Mouse (Mus musculus): ENCODE measurements around the gene Foxc2. TPM values are rescaled to one million over a fixed set of nuclear protein-coding genes. Genes with fewer than 3 reads are reported as not detected.

The Foxc2 gene
- polyA plus RNA-seq, 1 experiment from 2014 or later: 2.6 TPM

DNA sequence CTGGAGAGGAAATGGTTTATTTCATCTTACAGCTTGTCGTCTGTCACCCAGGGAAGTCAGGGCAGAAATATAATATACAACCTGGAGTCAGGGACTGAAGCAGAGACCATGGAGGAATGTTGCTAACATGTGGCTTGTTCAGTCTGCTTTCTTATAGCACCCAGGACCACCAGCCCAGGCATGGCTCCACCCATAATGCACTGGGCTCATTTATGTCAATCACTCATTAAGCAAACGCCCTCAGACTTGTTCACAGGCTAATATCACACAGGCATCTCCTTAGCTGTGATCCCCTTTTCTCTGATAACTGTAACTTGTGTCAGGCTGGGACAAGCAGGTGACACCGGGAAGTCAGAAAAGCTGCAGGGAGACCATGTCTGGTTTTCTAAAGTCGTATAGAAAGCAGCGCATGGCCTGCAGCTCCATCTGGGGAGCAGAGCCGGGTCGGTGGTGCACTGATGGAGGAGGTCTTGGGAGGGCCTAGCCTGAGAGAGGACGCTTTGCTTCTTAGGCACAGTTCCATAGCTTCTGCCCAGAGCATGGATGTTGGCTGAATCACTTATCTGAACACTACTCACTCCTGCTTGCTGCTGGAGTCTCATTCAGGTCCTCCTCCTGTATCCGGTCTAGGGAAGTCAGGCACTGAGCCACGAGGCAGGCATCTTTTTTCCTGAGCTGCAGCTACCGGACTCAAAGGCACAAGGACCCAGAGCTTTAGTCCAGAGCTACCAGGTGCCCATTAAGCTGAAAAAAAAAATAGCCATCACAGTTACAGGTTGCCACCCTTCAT, 47.1 kb downstream of the Foxc2 start:
- no peak overlapping the region for H3K27ac ChIP-seq (ENCODE audit: low read depth, low read length)
- no peak overlapping the region for H3K9ac ChIP-seq (ENCODE audit: low read depth, low read length)
- peaks cover 4% of the 10 kb centered on the region; the same call in 1 of the 2 replicates for H3K4me1 ChIP-seq (replicated peaks; ENCODE audit: control insufficient read depth, insufficient read depth, low read length)
- no peaks in the 10 kb centered on the region for H3K36me3 ChIP-seq (ENCODE audit: control insufficient read depth, insufficient read depth, low read length)
- no peaks in the 10 kb centered on the region for H3K9me3 ChIP-seq (ENCODE audit: control insufficient read depth, low read length)
- DNase-seq (ENCODE audit: low spot score): no peak
- no peak for ATAC-seq (replicated peaks; ENCODE audit: low FRiP score)
- H3K4me2 ChIP-seq: no peak overlapping the region
- 67% methylated on average over 11 of the region's 11 CpGs for WGBS
- peaks cover 5% of the 10 kb centered on the region for H3K27me3 ChIP-seq (replicated peaks; ENCODE audit: control insufficient read depth, insufficient read depth, low read length)
- no peak overlapping the region for H3K4me3 ChIP-seq (ENCODE audit: low read depth, low read length)

DNA sequence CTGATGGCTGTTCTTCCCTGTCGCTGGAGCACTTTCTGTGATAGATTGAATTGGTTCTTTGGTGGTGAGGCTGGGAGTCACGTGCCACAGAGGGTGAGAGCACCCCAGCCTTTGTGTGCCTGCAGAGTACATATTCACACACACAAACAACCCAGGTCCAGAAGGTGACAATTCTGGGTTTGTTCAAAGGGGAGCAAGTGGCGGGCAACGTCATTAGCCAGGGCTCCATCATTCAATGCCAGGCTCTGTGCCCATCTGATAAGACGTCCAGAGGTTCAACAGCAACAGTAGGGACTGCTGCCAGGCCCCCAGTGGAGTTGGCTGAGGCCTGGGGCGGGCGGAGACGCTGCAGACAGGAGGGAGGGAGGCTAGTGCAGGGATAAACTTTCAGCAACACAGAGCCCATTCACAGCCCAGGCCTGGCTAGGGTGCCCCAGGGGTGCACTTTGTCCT, 48.1 kb downstream of the Foxc2 start:
- ATAC-seq (replicated peaks; ENCODE audit: low FRiP score): no peak
- 64% methylated on average over 8 of the region's 8 CpGs for WGBS
- no peak overlapping the region for H3K4me2 ChIP-seq
- H3K4me1 ChIP-seq (replicated peaks; ENCODE audit: control insufficient read depth, insufficient read depth, low read length): peaks cover 4% of the 10 kb centered on the region; the same call in 1 of the 2 replicates
- peaks cover 5% of the 10 kb centered on the region for H3K27me3 ChIP-seq (replicated peaks; ENCODE audit: control insufficient read depth, insufficient read depth, low read length)
- no peak overlapping the region for H3K9ac ChIP-seq (ENCODE audit: low read depth, low read length)
- no peaks in the 10 kb centered on the region for H3K36me3 ChIP-seq (ENCODE audit: control insufficient read depth, insufficient read depth, low read length)
- H3K4me3 ChIP-seq (ENCODE audit: low read depth, low read length): no peak overlapping the region
- DNase-seq (ENCODE audit: low spot score): no peak
- H3K9me3 ChIP-seq (ENCODE audit: control insufficient read depth, low read length): no peaks in the 10 kb centered on the region
- no peak overlapping the region for H3K27ac ChIP-seq (ENCODE audit: low read depth, low read length)

DNA sequence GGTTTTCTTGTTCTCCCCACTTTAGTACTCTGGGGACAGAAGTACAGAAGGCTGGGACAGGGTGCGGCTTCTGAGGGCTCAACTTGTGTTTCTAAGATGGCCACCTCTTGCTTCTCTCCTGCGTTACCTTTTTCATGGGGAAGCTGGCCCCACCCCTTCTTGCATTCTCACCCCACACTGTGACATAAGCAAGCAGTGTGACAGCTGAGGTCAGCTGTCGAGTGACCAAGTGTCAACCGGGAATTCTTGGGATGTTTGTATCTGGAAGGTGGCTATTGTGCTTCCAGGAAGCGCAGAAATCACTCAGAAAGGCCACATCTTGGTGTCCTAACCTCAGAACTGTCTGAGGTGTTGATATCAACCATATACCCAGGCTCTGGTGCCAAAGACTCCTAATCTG, 52.1 kb downstream of the Foxc2 start:
- 63% methylated on average over 5 of the region's 5 CpGs for WGBS
- peaks cover 22% of the 10 kb centered on the region for H3K4me1 ChIP-seq (replicated peaks; ENCODE audit: control insufficient read depth, insufficient read depth, low read length)

More for the DNA sequence above, 52.1 kb downstream of the Foxc2 start:
- no peak overlapping the region for H3K4me2 ChIP-seq
- no peak overlapping the region for H3K9ac ChIP-seq (ENCODE audit: low read depth, low read length)
- H3K9me3 ChIP-seq (ENCODE audit: control insufficient read depth, low read length): no peaks in the 10 kb centered on the region
- ATAC-seq (replicated peaks; ENCODE audit: low FRiP score) (no peak), DNase-seq (ENCODE audit: low spot score) (no peak)
- H3K36me3 ChIP-seq (ENCODE audit: control insufficient read depth, insufficient read depth, low read length): no peaks in the 10 kb centered on the region
- no peak overlapping the region for H3K4me3 ChIP-seq (ENCODE audit: low read depth, low read length)
- H3K27me3 ChIP-seq (replicated peaks; ENCODE audit: control insufficient read depth, insufficient read depth, low read length): peaks cover 8% of the 10 kb centered on the region
- H3K27ac ChIP-seq (ENCODE audit: low read depth, low read length): no peak overlapping the region

Small RNAs within 50 kb of the gene (microRNA-seq; reads per million reads assigned to microRNA genes)
- not detected for gene Gm27530 (ENCODE audit: borderline number of aligned reads)

Other genes with a start within 250 kb of the Foxc2 start
- 37.6 and 37.8 TPM in 2 replicates for gene Foxf1, start 31.8 kb upstream of the Foxc2 start, polyA plus RNA-seq (2014; fragmentation: Nextera tagmentation; extraction: Ambion mirVana)
- gene Mthfsd, start 7.8 kb upstream of the Foxc2 start, polyA plus RNA-seq (2014; fragmentation: Nextera tagmentation; extraction: Ambion mirVana): 48.1 and 50.6 TPM in 2 replicates
- 0.61 and 0.73 TPM in 2 replicates for gene Foxl1, start 11.8 kb downstream of the Foxc2 start, polyA plus RNA-seq (2014; fragmentation: Nextera tagmentation; extraction: Ambion mirVana)

Measured in liver, embryonic 11.5 days (tissue).